Mouse (Mus musculus) ovary, adult 2 months (tissue): ENCODE results near the gene Lzic. TPM values are rescaled to one million over a fixed set of nuclear protein-coding genes. Genes with fewer than 3 reads are reported as not detected.

Experiments used
- polyA plus RNA-seq: library from polyadenylated mRNA; depleted of rRNA; stranded (reverse); fragments of >200 nt; gene quantifications from 2 replicates; pipeline ENCODE4 v1.2.3, GENCODE M21; 2012; rRNA removed

The Lzic gene
- 8.6 and 13.6 TPM in 2 replicates for polyA plus RNA-seq

DNA sequence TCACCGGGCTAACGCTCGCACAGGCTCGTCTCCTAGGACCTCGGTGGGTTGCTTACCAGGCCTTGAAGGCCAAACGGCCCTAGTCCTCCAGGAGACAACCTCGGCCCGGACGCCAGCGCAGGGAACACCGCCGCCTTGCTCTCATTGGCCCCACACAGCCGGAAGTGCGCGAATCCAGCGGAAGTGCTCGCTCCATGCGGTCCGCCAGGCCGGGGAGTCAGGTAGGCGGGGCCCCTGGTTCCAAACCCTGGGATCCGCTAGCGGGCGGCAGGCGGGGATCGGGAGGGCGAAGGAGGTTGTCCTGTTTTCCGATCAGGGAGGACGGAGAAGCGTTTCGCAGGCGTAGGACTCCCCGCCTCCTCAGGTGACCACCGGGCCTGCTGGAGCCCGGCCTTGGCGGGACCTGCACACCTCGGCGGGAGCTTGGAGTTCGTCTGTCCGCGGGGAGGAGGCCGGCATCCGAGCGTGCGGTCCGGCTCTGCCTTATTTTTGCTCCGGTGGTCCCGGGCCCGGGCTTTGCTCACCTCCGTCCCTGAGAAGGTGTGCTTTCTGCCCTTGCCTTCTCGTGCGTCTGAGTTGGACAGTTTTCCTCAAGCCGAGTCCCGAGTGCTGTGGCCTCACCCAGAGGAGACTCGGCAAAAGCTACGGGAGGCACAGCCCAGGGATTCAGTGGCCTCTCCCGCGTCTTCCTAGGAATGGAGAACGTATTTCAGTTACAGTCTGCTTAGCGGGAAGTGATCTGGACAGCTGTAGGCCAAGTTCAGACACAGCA is at the start of gene Lzic, which contains the start of gene Nmnat1:
TSS of gene Lzic (plus strand) at position 177 of the 772 bp plus-strand sequence.
TSS of gene Nmnat1 (minus strand) at position 150 of the 772 bp plus-strand sequence.

DNA sequence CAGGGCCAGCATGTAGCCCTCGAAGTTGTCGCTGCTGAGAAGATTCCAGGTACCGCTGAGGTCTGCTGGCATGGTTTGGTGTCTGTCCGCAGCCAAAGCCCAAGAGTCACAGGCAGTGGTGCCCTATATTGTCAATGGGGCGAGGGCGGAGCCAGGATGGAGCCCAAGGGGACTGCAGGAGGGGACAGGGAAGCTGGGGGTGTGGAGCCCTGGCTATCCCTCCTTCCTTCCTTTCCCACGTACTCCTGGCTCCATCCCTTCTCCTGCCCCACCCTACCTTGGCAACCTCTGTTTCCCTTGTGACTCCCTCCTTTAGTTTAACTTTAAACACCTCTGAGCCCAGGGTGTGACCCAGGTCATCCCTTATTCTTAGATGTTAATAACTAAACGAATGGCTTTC is 30.1 kb upstream of the Lzic start, which contains the start of gene Rbp7:
TSS of gene Rbp7 (minus strand) at position 100 of the 400 bp plus-strand sequence.

DNA sequence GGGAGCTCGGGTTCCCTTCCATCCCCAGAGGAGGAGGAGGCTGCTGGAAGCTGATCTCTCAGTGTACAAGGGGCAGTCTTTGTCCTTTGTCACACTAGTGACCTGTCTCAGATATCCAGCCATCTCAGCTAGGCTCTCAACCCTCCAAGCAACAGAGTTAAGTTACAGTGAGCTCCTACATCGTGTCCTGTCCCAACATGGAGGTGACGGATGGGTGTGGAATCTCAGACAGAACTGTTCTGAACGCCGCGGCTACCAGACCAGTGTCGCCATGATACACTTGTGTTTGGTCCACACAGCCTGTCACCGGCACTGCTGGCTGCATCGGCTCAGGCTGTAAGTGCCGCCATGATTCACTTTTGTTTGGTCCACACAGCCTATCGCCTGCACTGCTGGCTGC is 8.0 kb upstream of the Lzic start, which contains the start of gene Tmem274:
TSS of gene Tmem274 (plus strand) at position 301 of the 400 bp plus-strand sequence.

DNA sequence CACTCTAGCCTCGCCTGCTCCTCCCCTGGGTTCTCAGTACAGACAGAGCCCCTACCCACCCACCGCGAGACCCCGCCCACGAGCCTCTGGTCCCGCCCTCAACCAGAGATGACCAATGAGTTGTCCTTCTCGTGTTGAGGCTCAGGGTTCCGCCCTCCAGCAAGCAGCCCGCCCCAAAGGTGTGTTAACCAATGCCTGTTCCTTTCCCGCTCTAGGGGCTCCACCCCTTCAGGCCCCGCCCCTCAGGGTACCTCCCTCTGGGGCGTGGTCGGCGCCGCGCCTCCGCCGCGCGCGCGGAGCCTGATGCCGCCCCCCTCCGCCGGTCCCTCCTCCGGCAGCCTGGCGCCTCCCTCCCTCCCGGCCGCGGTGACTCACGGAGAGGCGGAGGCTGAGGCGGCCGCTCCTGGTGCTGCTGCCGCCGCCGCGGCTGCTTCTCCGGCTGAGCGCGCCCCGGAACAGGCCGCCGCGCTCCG is 32.9 kb downstream of the Lzic start, which contains the start of gene Ctnnbip1:
TSS of gene Ctnnbip1 (plus strand) at position 369 of the 473 bp plus-strand sequence.

Other genes with a start within 250 kb of the Lzic start
- 32.9 and 34.3 TPM in 2 replicates for gene Kif1b, start 177.5 kb upstream of the Lzic start, polyA plus RNA-seq
- gene Ube4b, start 58.5 kb upstream of the Lzic start, polyA plus RNA-seq = 77.2 and 81.5 TPM in 2 replicates
- gene Rbp7, start 30.3 kb upstream of the Lzic start, polyA plus RNA-seq = 0.75 and 2.1 TPM in 2 replicates
- gene Tmem274, start 7.9 kb upstream of the Lzic start, polyA plus RNA-seq = not detected in 2 replicates
- gene Nmnat1, start within 50 bp of the Lzic start, polyA plus RNA-seq = 11.2 and 11.8 TPM in 2 replicates
- 16.3 and 21.5 TPM in 2 replicates for gene Ctnnbip1, start 33.0 kb downstream of the Lzic start, polyA plus RNA-seq
- gene Clstn1, start 101.2 kb downstream of the Lzic start, polyA plus RNA-seq = 49.8 and 53.6 TPM in 2 replicates
- 21.6 and 23.9 TPM in 2 replicates for gene Pik3cd, start 217.3 kb downstream of the Lzic start, polyA plus RNA-seq